Mouse (Mus musculus): ENCODE measurements at regions not wholly inside any gene's neighbourhood (a gene's known extent, or its start where the extent isn't known, plus 50 kb on each side); places are given as distances from the start of the nearest gene placed in this dataset.
A peak's percentile ranks its signal among the peaks of the same experiment; 100 is the strongest.

DNA sequence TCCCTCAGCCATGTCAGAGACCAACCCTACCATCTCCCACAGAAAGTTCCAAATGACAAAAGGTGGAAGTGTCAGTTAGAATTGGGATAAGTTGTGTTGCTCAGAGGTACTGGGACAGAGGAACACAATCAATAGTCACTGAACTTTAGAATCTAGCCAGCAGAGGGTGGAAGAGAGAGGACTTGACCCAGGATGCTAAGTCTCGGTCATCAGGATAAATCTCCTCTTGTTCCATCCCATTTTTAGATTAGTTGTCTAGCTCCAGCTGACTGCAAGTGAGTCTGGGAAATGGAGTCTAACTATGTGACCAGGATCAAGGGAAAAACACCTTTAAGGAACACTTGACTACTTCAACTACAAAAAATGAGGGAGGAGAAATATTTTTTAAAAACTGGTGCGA lies 91.5 kb downstream of the Fam84b start:
- DNase-seq (ENCODE audit: low spot score in 2 of 2): no peak

DNA sequence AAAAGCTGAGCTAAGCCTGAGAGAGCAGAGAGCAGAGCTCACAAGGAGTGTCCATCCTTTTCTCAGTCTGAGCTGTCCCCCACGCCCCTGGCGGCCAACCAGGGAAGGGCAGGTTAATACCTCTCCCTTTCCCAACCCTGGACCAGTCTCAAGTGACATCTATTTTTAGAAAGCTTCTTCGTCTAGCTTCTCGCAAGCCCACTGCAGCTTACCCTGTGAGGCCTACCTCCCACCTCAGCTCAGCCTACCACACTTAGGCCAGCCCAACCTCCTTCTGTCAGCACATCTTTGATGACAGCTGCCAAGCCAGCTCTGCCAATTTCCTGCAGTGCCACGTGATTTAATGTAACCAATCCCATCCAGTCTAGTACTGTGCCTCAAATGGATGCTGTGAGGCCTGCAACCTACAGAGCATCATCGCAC lies 93.6 kb downstream of the Fam84b start:
- DNase-seq (ENCODE audit: low spot score in 2 of 2): no peak

GRCm38 (mm10) chr15:60754246-60754645 lies 99.3 kb downstream of the Fam84b start:
- no peak for DNase-seq (ENCODE audit: low spot score in 2 of 2)

GRCm38 (mm10) chr15:60739598-60739997 lies 114.0 kb downstream of the Fam84b start:
- DNase-seq (ENCODE audit: low spot score in 2 of 2): no peak

- no peak for DNase-seq (ENCODE audit: low spot score in 2 of 2)
Measured at GRCm38 (mm10) chr15:60738258-60738657, 115.3 kb downstream of the Fam84b start.

DNA sequence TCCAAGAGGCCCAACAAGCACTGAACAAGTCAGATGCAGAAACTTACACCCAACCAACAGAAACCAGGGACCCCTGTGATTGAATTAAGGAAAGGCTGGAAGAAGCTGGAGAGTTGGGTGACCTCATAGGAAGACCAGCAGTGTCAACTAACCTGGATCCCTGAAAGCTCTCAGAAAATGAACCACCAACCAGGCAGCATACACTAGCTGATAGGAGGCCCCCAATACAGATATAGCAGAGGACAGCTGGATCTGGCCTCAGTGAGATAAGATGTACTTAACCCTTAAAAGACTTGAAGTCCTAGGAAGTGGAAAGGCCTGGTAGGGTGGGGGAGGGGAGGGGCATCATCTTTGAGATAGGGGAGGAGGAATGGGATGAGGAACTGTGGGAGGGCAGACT lies 121.2 kb downstream of the Fam84b start:
- DNase-seq (ENCODE audit: low spot score in 2 of 2): no peak

DNA sequence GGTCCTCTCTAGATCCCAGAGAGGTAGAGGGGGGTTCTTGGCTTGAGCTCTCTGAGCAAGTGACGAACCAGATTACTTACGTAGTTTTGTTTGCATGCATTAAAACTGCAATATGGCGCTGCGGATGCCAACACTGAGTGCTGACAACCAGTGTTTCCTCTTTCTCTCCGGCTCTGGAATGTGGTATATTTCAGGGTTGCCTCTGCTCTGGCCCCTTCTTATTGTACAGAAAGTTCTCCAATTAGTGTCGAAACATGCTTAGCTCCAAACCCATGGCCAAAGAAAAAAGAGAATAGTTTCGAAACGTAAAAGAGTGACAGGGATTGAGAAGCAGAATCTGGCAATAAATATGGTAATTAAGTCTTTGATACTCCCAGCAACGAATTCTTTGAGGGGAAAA lies 124.8 kb downstream of the Fam84b start:
- no peak for DNase-seq (ENCODE audit: low spot score in 2 of 2)

- DNase-seq (ENCODE audit: low spot score in 2 of 2): no peak
Measured at GRCm38 (mm10) chr15:60728337-60728736, 125.2 kb downstream of the Fam84b start.

GRCm38 (mm10) chr15:60719332-60719731 lies 134.2 kb downstream of the Fam84b start:
- no peak for DNase-seq (ENCODE audit: low spot score in 2 of 2)

- DNase-seq (ENCODE audit: low spot score in 2 of 2): no peak
Measured at GRCm38 (mm10) chr15:60708678-60709077, 144.9 kb downstream of the Fam84b start.

DNA sequence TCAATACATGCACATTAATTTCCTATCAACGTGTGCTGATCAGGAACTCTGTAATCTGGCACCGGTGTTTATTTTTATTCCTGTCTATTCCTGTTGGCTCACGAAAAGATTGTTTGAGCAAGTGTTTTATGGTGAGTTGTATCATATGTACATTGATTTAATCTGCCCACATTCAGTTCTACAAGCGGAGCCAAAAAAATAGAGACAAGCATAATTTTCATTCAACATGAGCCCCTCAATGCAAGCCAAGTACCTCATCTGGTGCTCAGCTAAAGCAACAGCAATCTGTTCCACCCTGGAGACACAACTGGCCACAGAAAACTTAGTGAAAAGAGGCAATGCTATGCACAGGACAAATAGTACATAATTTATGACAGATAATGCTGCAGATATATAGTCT lies 147.6 kb downstream of the Fam84b start:
- peak in 1 of 2 experiments; percentile 12 for DNase-seq (ENCODE audit: low spot score in 2 of 2)

GRCm38 (mm10) chr15:60701273-60701672 lies 152.3 kb downstream of the Fam84b start:
- DNase-seq (ENCODE audit: low spot score in 2 of 2): no peak

DNA sequence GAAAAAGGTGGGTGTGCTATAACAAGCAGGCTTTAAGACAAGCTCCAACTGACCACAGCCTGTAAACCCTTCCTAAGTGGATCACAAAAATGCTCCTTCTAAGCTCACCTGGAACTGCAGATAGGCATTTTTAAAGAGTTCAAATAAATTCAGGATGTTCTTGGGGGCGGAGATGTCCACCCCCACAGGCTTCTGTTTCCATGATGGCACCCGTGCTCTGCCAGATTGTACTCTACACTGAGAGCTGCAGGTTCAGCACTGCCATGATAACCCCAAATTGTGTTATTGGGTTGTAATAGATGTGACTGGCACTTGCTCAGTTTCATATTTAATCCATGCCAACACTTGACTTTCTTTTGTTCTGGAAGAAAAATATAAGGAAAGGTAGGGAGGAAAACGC lies 158.8 kb downstream of the Fam84b start:
- no peak for DNase-seq (ENCODE audit: low spot score in 2 of 2)

GRCm38 (mm10) chr15:60693751-60694500 lies 159.7 kb downstream of the Fam84b start:
- peak in 1 of 2 experiments; percentile 25 for DNase-seq (ENCODE audit: low spot score in 2 of 2)

GRCm38 (mm10) chr15:60692718-60693597 lies 160.6 kb downstream of the Fam84b start:
- DNase-seq (ENCODE audit: low spot score in 2 of 2): no peak

DNA sequence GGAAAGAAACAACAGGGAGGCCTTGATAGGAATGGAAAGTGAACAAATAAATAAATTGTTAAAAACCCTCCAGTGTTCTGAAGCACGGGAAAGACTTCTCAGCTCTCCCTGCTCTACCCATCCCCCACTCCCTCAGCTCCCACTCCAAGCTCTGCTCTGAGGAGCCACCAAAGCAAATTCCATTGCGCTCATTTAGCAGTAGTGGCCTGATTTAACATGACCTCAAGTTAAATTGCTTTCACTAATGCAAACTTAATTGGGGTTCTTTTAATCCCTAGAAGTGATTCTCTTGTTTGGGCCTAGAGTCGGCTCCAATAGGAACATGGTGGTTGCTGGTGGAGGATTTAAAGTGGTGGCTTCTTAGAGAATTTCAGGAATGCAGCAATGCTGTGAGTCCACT lies 161.4 kb downstream of the Fam84b start:
- no peak for DNase-seq (ENCODE audit: low spot score in 2 of 2)

DNA sequence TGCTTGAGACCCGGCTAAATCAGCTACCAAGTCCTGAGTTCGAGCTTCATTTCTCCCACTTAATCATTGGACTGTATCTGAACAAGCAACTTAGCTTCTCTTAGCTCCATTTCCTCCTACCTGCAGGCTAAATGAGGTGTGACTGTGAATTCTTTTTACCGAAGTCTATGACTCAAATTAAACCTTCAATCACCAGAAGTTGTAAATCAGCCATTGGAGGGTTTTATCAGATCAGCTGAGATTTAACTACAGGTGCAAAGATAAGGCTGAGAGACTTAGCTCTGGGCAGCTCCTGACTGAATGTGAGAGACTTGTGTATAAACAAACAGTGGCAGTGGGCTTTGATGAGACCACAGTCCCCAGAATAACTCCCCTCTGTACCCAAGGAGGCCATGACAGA lies 176.2 kb downstream of the Fam84b start:
- DNase-seq (ENCODE audit: low spot score in 2 of 2): no peak

- DNase-seq (ENCODE audit: low spot score in 2 of 2): peak in 1 of 2 experiments; percentile 3
Measured at GRCm38 (mm10) chr15:60657572-60657971, 196.0 kb downstream of the Fam84b start.

DNA sequence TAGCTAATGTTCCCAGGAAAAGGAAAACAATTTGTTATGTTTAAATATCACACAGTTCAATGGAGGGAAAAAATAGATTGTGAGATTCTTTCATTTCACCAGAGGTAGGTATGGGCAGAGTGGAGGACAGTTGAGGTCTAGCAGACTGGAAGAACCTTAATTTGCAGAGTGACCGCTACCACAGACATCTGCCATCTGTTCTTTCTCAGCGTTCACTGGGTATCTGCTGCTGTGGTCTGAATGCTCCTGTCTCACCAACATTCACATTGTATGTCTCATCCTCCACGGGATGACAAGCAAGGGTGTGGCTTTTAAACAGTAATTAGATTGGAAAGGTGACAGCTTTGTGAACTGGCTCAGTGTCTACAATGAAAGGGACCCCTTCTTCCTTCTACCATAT lies 198.5 kb downstream of the Fam84b start:
- no peak for DNase-seq (ENCODE audit: low spot score in 2 of 2)

DNA sequence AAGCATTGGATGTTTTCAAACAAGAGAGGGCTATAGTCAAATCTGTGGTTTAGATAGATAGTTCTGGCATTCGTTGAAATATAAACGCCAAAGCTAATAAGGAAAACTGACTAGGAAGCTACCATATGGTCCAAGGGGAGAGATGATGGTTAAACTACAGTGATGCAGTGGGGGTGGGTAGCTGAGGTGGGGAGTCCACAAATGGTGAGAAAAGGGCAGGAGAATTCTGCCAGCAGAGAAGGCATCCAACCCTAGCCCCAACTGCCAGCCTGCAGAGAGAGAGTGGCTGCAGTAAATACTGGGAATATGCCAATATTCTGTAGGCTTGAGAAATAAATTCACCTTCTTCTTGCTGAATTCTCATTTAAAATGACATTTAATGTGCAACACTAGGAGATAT lies 204.3 kb downstream of the Fam84b start:
- DNase-seq (ENCODE audit: low spot score in 2 of 2): no peak

DNA sequence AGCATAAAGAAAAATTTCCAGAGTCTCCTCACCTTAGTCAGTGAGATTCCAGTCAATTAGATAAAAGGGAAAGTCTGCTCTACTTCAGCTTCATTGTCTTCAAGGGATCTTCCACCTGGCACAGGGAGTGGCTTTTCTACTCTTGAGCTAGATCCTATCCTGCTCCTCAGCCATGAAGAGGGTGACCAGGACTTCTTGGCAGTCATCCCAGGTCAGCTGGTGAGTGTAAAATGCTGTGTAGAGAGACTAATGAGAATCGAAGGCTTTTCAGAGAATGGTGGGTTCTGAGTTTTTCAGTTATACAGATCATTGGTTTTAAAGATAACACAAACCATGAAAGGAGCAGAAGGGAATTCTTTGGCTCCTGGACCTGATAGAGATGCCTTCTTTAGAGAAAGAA lies 211.8 kb downstream of the Fam84b start:
- DNase-seq (ENCODE audit: low spot score in 2 of 2): no peak

- no peak for DNase-seq (ENCODE audit: low spot score in 2 of 2)
Measured at GRCm38 (mm10) chr15:60633457-60633850, 220.1 kb downstream of the Fam84b start.
